Mouse (Mus musculus) left cerebral cortex, adult 9 months (tissue): ENCODE data around the gene Pola2.

ENCODE experiments used
- DNase-seq, 2 experiments: peaks; one replicate each; pipeline ENCODE4 v3.0.0; 2022; ENCODE audit warnings: low spot score in 2 of 2

Pola2 gene

GRCm38 (mm10) chr19:5937095-5937835 lies 26.7 kb downstream of the Pola2 start:
- no peak for DNase-seq

GRCm38 (mm10) chr19:5935691-5936090 lies 28.3 kb downstream of the Pola2 start:
- DNase-seq: no peak

- DNase-seq: no peak
Observed at GRCm38 (mm10) chr19:5935266-5935665, 28.7 kb downstream of the Pola2 start.

GRCm38 (mm10) chr19:5929634-5930596 lies 34.1 kb downstream of the Pola2 start:
- no peak for DNase-seq

GRCm38 (mm10) chr19:5928546-5928945 lies 35.5 kb downstream of the Pola2 start:
- no peak for DNase-seq

- no peak for DNase-seq
Observed at GRCm38 (mm10) chr19:5928104-5928503, 35.9 kb downstream of the Pola2 start.

- no peak for DNase-seq
Observed at GRCm38 (mm10) chr19:5927532-5927931, 36.5 kb downstream of the Pola2 start.

GRCm38 (mm10) chr19:5927026-5927425 lies 37.0 kb downstream of the Pola2 start:
- no peak for DNase-seq

- no peak for DNase-seq
Observed at GRCm38 (mm10) chr19:5925311-5925855, 38.6 kb downstream of the Pola2 start.

- peak; percentile 66 to 91 for DNase-seq
Observed at GRCm38 (mm10) chr19:5924713-5925093, 39.3 kb downstream of the Pola2 start, which contains the start of gene Cdc42ep2. Gene Cdc42ep2 (minus strand): TSS chr19:5924816.

GRCm38 (mm10) chr19:5923990-5924712 lies 39.9 kb downstream of the Pola2 start:
- peak in 1 of 2 experiments; percentile 89 for DNase-seq

GRCm38 (mm10) chr19:5922963-5923362 lies 41.0 kb downstream of the Pola2 start:
- DNase-seq: no peak

GRCm38 (mm10) chr19:5922119-5922942 lies 41.7 kb downstream of the Pola2 start:
- DNase-seq: no peak

- no peak for DNase-seq
Observed at GRCm38 (mm10) chr19:5921715-5922114, 42.3 kb downstream of the Pola2 start.

- no peak for DNase-seq
Observed at GRCm38 (mm10) chr19:5913007-5913719, 50.8 kb downstream of the Pola2 start, which contains the start of gene Dpf2. Gene Dpf2 (minus strand): TSS chr19:5913010.

GRCm38 (mm10) chr19:5912103-5913006 lies 51.6 kb downstream of the Pola2 start:
- peak; percentile 96 to 99 for DNase-seq

GRCm38 (mm10) chr19:5911430-5912102 lies 52.4 kb downstream of the Pola2 start:
- DNase-seq: no peak

GRCm38 (mm10) chr19:5910221-5910620 lies 53.8 kb downstream of the Pola2 start:
- DNase-seq: no peak
